Mouse (Mus musculus) hindbrain, embryonic 13.5 days (tissue): ENCODE measurements around the gene Ceacam16. TPM values are rescaled to one million over a fixed set of nuclear protein-coding genes. Genes with fewer than 3 reads are reported as not detected.
A peak's percentile ranks its signal among the peaks of the same experiment; 100 is the strongest.

Experiments used
- ATAC-seq: fragments of 200-750 bp; cut with Nextera tagmentation; 2 replicates; pipeline ENCODE4 v1.8.0; 2017; ENCODE audit warnings: moderate TSS enrichment; ENCODE audit not compliant: low FRiP score
- H3K27ac ChIP-seq: fragments of 300-500 bp; sonication (generic); 2 replicates; pipeline ENCODE4 v1.5.1; 2015; ENCODE audit warnings: inconsistent platforms, mild to moderate bottlenecking, moderate library complexity
- H3K27me3 ChIP-seq: fragments of 300-500 bp; sonication (generic); 2 replicates; pipeline ENCODE4 v1.6.1; 2015; ENCODE audit warnings: mild to moderate bottlenecking, inconsistent platforms
- H3K36me3 ChIP-seq: fragments of 300-500 bp; sonication (generic); 2 replicates; pipeline ENCODE4 v1.6.1; 2015; ENCODE audit warnings: mild to moderate bottlenecking, inconsistent platforms
- H3K4me1 ChIP-seq: fragments of 300-500 bp; sonication (generic); replicated peaks from 2 replicates; pipeline ENCODE4 v1.6.1; 2015; ENCODE audit warnings: inconsistent platforms
- H3K4me2 ChIP-seq: fragments of 300-500 bp; sonication (generic); 2 replicates; pipeline ENCODE4 v1.6.1; 2015; ENCODE audit warnings: inconsistent platforms, mild to moderate bottlenecking, moderate library complexity
- H3K4me3 ChIP-seq: fragments of 300-500 bp; sonication (generic); 2 replicates; pipeline ENCODE4 v1.5.1; 2015; ENCODE audit warnings: mild to moderate bottlenecking, inconsistent platforms
- H3K9ac ChIP-seq: fragments of 300-500 bp; sonication (generic); 2 replicates; pipeline ENCODE4 v1.6.1; 2015; ENCODE audit warnings: mild to moderate bottlenecking, inconsistent platforms
- H3K9me3 ChIP-seq: fragments of 300-500 bp; sonication (generic); 2 replicates; pipeline ENCODE4 v1.6.1; 2016; ENCODE audit warnings: inconsistent platforms
- WGBS: fragments of 180-500 bp; shearing (Covaris S2); methylation state at CpG from one replicate; pipeline ENCODE4 v1.1.7; 2015; 5-methylcytosine and 5-hydroxymethylcytosine counted together
- polyA plus RNA-seq: library from polyadenylated mRNA; unstranded; fragments of >200 nt; fragmentation: Nextera tagmentation; extraction: Ambion mirVana; gene quantifications from 2 replicates; pipeline ENCODE4 v1.2.1, GENCODE M21; 2015

The Ceacam16 gene
- polyA plus RNA-seq, 1 experiment from 2014 or later: 0.48 TPM

DNA sequence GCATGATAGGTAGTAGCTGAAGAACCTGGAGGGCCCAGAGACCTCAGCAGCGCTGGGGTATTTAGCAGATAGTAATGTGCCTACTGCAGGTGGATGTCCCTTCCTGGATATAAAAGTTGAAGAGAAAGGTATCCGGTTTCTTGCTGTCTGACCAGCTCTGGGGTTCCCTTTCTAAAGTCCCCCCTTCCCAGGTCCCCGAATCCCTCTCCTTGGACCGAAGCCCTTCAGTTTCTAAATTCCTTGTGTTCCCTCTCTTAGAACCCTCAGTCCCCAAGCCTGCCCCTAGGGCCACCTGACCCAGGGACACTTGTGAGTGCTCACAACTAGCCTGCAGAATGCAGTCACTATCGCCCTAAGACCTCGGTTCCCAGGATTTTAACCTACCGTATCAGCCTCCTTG is 39.5 kb downstream of the Ceacam16 start:
- Histone ChIP-seq H3K4me3 (no peak overlapping the region), H3K36me3 (no peaks in the 10 kb centered on the region), H3K9ac (no peak overlapping the region), H3K27me3 (peaks cover 82% of the 10 kb centered on the region), H3K27ac (no peak overlapping the region), H3K4me1 (peaks cover 26% of the 10 kb centered on the region), H3K9me3 (0 out of 2 replicates have a peak, but pooled peaks cover 4% of the 10 kb centered on the region), H3K4me2 (no peak overlapping the region)
- ATAC-seq: no peak
- WGBS: 55% methylated on average over 7 of the region's 7 CpGs

DNA sequence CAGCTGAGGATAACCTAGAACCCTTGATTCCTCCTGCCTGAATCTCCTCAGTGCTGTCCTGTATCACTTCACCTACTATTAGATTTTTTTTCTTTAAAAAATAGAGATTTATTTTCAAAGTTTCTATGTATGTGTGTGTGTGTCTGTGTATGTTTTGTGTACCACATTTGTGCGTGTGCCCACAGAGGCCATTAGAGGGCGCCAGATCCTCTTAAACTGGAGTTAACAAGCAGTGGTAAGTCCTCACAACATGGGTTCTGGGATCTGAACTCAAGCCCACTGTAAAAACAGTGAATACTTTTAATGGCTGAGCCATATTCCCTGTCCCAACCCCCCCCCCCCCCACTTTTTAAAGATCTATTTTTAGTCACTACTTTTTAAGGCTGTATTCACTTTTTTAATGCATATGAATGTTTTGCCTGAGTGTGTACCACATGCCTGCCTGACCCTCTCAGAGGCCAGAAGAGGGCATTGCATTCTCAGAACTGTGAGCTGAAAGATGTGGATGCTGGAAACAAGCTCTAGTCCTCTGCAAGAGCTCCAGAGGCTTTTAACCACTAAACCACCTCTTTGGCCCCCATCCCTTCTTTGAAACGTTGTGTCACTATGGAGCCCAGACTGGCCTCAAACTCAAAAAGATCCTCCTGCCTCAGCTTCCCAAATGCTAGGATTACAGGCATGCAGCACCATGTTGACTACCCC is 40.6 kb downstream of the Ceacam16 start:
- ATAC-seq: no peak
- H3K4me3 ChIP-seq: no peak overlapping the region
- WGBS: 79% methylated on average over 3 of the region's 3 CpGs
- H3K27me3 ChIP-seq: peaks cover 90% of the 10 kb centered on the region
- H3K4me1 ChIP-seq: peaks cover 37% of the 10 kb centered on the region
- 0 out of 2 replicates have a peak, but pooled peaks cover 4% of the 10 kb centered on the region for H3K9me3 ChIP-seq
- no peak overlapping the region for H3K9ac ChIP-seq
- no peak overlapping the region for H3K4me2 ChIP-seq
- H3K27ac ChIP-seq: no peak overlapping the region
- no peaks in the 10 kb centered on the region for H3K36me3 ChIP-seq

DNA sequence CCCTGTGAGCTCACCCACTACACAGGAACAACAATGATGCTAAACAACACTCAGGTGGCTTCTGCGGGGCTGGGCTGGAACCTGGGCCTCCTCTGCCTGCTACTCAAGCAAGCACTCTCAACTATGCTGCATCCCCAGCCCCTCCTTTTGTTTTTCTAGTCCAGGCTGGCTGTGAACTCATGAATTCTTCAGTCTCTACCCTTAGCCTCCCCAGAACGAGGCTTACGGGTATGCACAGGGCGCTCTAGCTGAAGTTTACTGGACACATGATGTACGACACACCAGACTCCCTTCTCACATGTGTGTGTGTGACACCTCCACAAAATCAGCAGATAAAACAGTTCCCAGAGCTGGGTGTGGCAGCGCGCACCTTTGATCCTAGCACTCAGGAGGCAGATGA is 42.2 kb downstream of the Ceacam16 start:
- no peak overlapping the region for H3K4me2 ChIP-seq
- H3K27ac ChIP-seq: no peak overlapping the region
- no peak overlapping the region for H3K4me3 ChIP-seq
- peaks cover 78% of the 10 kb centered on the region for H3K27me3 ChIP-seq
- 87% methylated on average over 7 of the region's 7 CpGs for WGBS
- no peak for ATAC-seq
- H3K36me3 ChIP-seq: no peaks in the 10 kb centered on the region
- H3K9ac ChIP-seq: no peak overlapping the region
- H3K4me1 ChIP-seq: peaks cover 34% of the 10 kb centered on the region
- 0 out of 2 replicates have a peak, but pooled peaks cover 4% of the 10 kb centered on the region for H3K9me3 ChIP-seq

DNA sequence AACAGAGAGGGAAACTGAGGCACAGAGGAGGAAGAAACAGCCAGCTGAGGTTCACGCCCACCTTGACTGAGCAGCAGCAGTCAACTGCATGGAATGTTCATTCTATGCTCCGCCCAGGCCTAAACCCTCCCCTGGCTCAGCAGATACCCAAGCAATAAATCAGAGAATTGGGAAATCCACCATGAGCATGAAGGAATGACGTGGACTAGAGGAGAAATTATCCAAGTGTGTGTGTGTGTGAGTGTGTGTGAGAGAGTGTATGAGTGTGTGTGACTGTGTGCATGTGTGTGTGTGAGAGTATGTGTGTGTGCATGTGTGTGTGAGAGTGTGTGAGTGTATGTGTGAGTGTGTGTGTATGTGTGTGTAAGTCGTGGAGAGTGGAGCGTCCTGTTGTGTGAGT is 42.7 kb downstream of the Ceacam16 start:
- 82% methylated on average over 5 of the region's 5 CpGs for WGBS
- Histone ChIP-seq H3K4me1 (peaks cover 34% of the 10 kb centered on the region), H3K27me3 (peaks cover 78% of the 10 kb centered on the region), H3K27ac (no peak overlapping the region), H3K4me3 (no peak overlapping the region), H3K36me3 (no peaks in the 10 kb centered on the region), H3K9me3 (0 out of 2 replicates have a peak, but pooled peaks cover 4% of the 10 kb centered on the region), H3K9ac (no peak overlapping the region), H3K4me2 (no peak overlapping the region)
- ATAC-seq: no peak

DNA sequence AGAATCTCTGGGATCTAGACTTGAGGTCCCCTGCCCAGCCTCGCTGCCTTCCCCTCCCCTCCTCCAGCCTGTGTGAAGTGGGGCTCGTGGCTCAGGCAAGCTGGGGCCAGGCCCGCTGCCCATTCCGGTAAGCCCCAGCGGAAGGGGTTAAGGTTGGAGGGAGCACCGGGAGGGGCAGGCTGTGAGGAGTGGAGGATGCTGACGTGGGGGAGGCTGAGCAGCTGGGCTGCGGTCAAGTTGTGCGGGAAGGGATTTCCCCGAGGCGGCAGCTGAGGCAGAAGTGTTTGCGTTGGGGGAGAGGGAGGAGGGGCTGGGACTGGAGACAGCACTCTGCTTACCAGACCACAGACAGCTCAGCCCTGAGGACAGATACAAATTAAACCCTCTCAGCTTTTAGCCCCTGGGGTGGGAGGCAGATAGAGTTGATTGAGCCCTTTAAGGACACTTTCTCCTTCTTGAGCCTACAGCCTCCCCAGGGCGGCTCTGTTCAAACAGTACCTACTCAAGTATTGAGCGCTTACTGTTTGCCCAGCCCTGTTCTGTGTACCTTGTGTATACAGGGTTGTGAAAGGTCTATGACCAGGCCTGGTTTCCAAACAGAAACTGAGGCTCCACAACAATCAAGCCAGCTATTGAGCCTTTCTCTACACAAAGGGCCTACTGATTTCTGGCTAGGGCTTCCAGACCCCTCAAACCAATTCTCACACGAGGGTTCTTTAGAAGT is 43.6 kb downstream of the Ceacam16 start:
- Histone ChIP-seq H3K36me3 (no peaks in the 10 kb centered on the region), H3K27ac (no peak overlapping the region), H3K9ac (peak overlapping the region; percentile 58), H3K4me2 (peak overlapping the region; percentile 63), H3K27me3 (peaks cover 78% of the 10 kb centered on the region), H3K4me1 (peaks cover 31% of the 10 kb centered on the region), H3K4me3 (no peak overlapping the region), H3K9me3 (0 out of 2 replicates have a peak, but pooled peaks cover 4% of the 10 kb centered on the region)
- peak; percentile 21 for ATAC-seq
- WGBS: 8% methylated on average over 15 of the region's 15 CpGs

DNA sequence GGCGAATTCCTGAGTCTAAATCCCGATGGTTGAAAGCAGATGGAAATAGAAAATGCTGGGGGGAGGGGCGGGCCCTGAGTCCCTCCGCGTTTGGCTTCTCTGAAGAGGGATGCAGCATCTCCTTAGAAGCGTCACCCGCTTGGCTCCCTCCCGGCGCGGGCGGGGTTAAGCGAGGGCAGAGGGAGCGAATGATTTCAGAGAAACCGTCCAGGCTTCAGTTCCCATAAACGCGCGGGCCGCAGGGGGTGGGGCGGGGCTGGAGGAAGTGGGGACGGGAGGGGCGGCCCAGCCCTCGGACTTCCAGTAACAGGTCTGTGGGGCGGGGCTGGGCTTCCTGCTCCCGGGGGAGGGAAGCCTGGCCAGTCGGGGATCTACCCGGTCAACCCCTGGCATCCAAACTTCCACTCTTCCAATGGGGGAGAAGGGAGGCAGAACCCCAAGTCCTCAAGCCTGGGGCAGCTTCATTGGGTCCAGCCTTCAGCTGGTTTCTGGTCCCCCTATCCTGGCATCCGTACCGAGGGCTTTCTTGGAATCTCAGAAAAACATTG is 44.8 kb downstream of the Ceacam16 start:
- peak overlapping the region; percentile 42 for H3K4me3 ChIP-seq
- H3K4me1 ChIP-seq: peaks cover 28% of the 10 kb centered on the region
- peak overlapping the region; percentile 63 for H3K4me2 ChIP-seq
- 0 out of 2 replicates have a peak, but pooled peaks cover 4% of the 10 kb centered on the region for H3K9me3 ChIP-seq
- H3K9ac ChIP-seq: peak overlapping the region; percentile 65
- peak; percentile 49 for ATAC-seq
- H3K27me3 ChIP-seq: peaks cover 78% of the 10 kb centered on the region
- 0% methylated on average over 28 of the region's 28 CpGs for WGBS
- H3K36me3 ChIP-seq: no peaks in the 10 kb centered on the region
- 0 out of 2 replicates have a peak overlapping the region, but pooled peaks have one; percentile 30 for H3K27ac ChIP-seq

DNA sequence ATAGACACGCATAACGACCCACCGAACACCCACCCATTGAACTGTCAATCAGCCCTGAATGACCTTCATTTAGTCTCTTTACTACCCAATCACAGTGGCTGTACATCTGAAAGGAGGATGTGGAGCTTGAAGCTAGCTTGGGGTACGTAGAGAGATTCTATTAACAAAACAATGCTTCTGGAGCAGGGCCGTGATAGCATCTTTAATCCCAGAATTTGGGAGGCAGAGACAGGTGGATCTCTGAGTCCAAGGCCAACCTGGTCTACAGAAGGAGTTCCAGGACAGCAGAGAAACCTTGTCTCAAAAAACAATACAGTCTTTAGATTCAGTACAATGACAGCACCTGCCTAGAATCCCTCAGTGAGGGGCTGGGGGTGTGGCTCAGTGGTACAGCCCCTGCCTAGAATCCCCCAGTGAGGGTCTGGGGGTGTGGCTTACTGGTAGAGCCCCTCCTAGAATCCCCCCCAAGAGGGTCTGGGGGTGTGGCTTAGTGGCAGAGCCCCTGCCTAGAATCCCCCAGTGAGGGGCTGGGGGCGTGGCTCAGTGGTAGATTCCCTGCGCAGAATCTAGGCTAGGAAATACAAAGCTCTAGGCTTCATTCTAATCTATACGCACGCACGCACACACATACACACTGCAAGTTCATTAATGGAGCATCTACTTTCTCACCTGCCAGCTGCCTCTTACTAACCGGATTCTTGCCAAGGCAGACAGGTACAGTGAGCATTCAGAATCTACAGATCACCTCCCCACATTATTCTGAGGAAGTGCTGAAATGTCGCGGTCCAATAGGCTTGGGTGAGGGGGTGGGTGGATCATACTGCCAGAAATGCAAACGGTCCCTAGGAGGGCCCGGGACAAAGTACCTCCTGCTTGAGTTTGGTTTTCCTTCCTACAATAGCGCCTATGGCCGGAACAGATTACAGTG is 45.5 kb downstream of the Ceacam16 start:
- Histone ChIP-seq H3K27ac (no peak overlapping the region), H3K4me1 (peaks cover 33% of the 10 kb centered on the region), H3K27me3 (peaks cover 78% of the 10 kb centered on the region), H3K9ac (peak overlapping the region; percentile 65), H3K4me3 (peak overlapping the region; percentile 42), H3K36me3 (no peaks in the 10 kb centered on the region), H3K9me3 (0 out of 2 replicates have a peak, but pooled peaks cover 4% of the 10 kb centered on the region), H3K4me2 (peak overlapping the region; percentile 63)
- peak; percentile 36; the same call in 1 of the 2 replicates for ATAC-seq
- 23% methylated on average over 17 of the region's 17 CpGs for WGBS

DNA sequence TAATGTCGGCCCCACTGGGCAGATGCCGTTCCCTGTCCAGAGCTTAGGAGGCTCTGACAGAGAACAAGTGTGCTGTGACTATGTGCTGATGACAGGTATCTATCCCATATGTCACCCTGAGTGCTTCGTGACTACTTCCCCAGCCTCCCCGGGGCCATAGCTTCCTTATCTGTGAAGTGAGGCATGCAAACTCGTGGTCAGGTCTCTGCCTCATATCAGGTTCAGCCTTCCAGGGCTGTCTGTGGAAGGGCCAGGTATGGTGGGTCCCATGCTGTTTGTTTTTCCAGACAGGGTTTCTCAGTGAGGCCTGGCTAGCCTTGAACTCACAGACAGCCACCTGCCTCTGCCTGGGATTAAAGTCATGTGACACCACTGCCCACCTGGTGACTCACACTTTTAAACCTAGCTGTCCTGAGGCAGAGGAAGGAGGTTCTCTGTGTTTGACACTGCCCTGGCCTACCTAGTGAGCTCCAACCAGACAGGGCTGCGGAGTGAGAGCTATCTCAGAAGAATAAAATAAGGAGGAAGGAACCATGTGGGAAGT is 47.4 kb downstream of the Ceacam16 start:
- Histone ChIP-seq H3K27ac (no peak overlapping the region), H3K4me3 (no peak overlapping the region), H3K9ac (no peak overlapping the region), H3K4me1 (peaks cover 38% of the 10 kb centered on the region), H3K27me3 (peaks cover 80% of the 10 kb centered on the region), H3K36me3 (no peaks in the 10 kb centered on the region), H3K9me3 (no peaks in the 10 kb centered on the region), H3K4me2 (no peak overlapping the region)
- no peak for ATAC-seq
- 91% methylated on average over 6 of the region's 6 CpGs for WGBS

DNA sequence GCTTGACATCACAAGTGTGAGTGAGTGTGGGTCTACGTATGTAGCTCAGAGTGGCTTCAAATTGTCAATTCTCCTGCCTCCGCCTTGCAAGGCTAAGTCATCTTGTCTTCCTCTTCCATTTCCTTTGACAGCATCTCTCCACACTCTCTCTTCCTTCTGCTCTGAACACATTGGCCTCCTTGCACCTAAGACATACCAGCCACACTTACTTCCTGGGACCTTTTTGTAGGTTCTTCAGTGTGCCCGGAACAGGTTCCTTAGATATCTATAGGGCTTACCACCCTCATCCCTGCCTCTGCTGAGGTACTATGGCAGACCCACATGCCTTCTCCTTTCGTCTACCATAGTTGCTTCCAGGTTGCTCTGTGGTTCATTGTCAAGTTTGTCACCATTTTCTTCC is 47.9 kb downstream of the Ceacam16 start:
- 86% methylated on average over 4 of the region's 4 CpGs for WGBS
- H3K27me3 ChIP-seq: peaks cover 81% of the 10 kb centered on the region

DNA sequence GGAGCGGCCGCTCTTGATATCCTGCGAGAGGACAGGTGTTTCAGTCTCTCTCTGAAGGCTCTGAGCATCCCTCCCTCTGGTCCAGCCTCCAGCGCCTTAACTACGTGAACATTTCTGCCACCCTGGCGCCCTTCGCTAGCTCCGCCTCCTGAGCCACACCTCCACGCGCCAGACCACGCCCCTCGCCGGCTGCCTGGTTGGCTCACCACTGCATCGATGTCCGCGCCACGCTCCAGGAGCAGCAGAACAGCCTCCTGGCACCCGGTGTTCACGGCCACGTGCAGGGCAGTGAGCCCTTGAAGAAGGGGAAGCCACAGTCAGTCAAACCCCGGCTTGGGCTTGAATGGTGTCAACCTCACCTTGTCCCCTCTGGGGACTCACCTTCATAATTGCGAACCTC is 50.0 kb downstream of the Ceacam16 start:
- H3K9me3 ChIP-seq: no peaks in the 10 kb centered on the region
- no peak overlapping the region for H3K27ac ChIP-seq
- H3K4me3 ChIP-seq: peak overlapping the region; percentile 21
- no peaks in the 10 kb centered on the region for H3K36me3 ChIP-seq
- peak overlapping the region; percentile 46 for H3K4me2 ChIP-seq
- peak overlapping the region; percentile 43; the same call in 1 of the 2 replicates for H3K9ac ChIP-seq
- peaks cover 19% of the 10 kb centered on the region for H3K4me1 ChIP-seq
- H3K27me3 ChIP-seq: peaks cover 72% of the 10 kb centered on the region
- WGBS: 6% methylated on average over 22 of the region's 22 CpGs
- ATAC-seq: peak; percentile 14; the same call in 1 of the 2 replicates

More for the DNA sequence above, 47.9 kb downstream of the Ceacam16 start:
- H3K4me3 ChIP-seq: no peak overlapping the region
- H3K4me2 ChIP-seq: no peak overlapping the region
- H3K36me3 ChIP-seq: no peaks in the 10 kb centered on the region
- H3K9me3 ChIP-seq: no peaks in the 10 kb centered on the region
- H3K9ac ChIP-seq: no peak overlapping the region
- H3K4me1 ChIP-seq: peaks cover 38% of the 10 kb centered on the region
- ATAC-seq: no peak
- no peak overlapping the region for H3K27ac ChIP-seq

DNA sequence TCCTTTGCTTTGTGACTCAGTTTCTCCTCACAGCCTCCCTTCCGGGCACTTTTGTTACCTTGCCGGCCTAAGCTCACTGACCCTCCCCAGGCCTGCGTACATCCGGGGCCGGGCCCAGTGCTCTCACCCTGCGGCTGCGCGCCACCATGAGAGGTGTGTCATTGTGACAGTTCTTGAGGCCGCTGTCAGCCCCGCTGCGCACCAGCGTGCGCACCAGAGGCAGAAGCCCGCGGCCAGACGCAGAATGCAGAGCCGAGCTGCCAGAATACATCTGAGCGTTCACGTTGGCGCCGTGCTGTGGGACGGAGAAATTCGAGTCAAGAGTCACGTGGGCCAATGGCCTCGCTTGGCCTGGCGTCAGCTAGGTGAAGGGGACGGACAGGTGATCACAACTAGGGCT is 51.7 kb downstream of the Ceacam16 start:
- WGBS: 3% methylated on average over 27 of the region's 27 CpGs
- H3K27me3 ChIP-seq: peaks cover 67% of the 10 kb centered on the region
- peak overlapping the region; percentile 49 for H3K4me2 ChIP-seq
- H3K9ac ChIP-seq: peak overlapping the region; percentile 61; the same call in 1 of the 2 replicates
- H3K36me3 ChIP-seq: no peaks in the 10 kb centered on the region
- peaks cover 7% of the 10 kb centered on the region for H3K9me3 ChIP-seq
- peak overlapping the region; percentile 30 for H3K4me3 ChIP-seq
- ATAC-seq: peak; percentile 64
- no peak overlapping the region for H3K27ac ChIP-seq
- peaks cover 12% of the 10 kb centered on the region for H3K4me1 ChIP-seq
